Mouse (Mus musculus) liver, embryonic 14.5 days (tissue): ENCODE results near the gene E330009J07Rik.

ENCODE experiments used
- CTCF ChIP-seq: IDR thresholded peaks from 2 replicates; pipeline ENCODE4 v1.5.1; 2016; ENCODE audit warnings: antibody characterized with exemption, low read depth, control low read depth
- EP300 ChIP-seq: IDR thresholded peaks from 2 replicates; pipeline ENCODE4 v1.6.1; 2016; ENCODE audit warnings: antibody characterized with exemption, low read depth

- TF ChIP-seq CTCF: peak; percentile 4; the same call in 1 of the 2 replicates
- TF ChIP-seq EP300: no peak
These were observed 43.8 kb upstream of the E330009J07Rik start for GRCm38 (mm10) chr6:40479705-40480104.
